Mouse (Mus musculus) macrophage (primary cell): ENCODE data around the gene Mmp14. TPM values are rescaled to one million over a fixed set of nuclear protein-coding genes. Genes with fewer than 3 reads are reported as not detected.

Experiments
- H3K27ac ChIP-seq: fragments of 350-480 bp; formaldehyde crosslinking; 2 replicates; pipeline ENCODE4 v1.9.0; 2021
- H3K36me3 ChIP-seq: fragments of 350-480 bp; formaldehyde crosslinking; 2 replicates; pipeline ENCODE4 v1.9.0; 2021; ENCODE audit errors: inconsistent target
- H3K4me3 ChIP-seq: fragments of 350-480 bp; formaldehyde crosslinking; 2 replicates; pipeline ENCODE4 v1.9.0; 2021; ENCODE audit errors: inconsistent target
- H3K79me2 ChIP-seq: fragments of 350-480 bp; formaldehyde crosslinking; 2 replicates; pipeline ENCODE4 v1.9.0; 2021; ENCODE audit errors: inconsistent target
- WGBS: methylation state at CpG from one replicate; pipeline ENCODE4 v1.1.7; 2026; ENCODE audit warnings: inconsistent platforms; ENCODE audit not compliant: missing documents; 5-methylcytosine and 5-hydroxymethylcytosine counted together
- polyA plus RNA-seq: library from polyadenylated mRNA; stranded (reverse); fragments of 250-400 nt; gene quantifications from 3 replicates; pipeline ENCODE4 v1.2.4, GENCODE M21; 2018; ENCODE audit warnings: inconsistent platforms

Gene Mmp14
- polyA plus RNA-seq, 1 experiment from 2014 or later = 25.0 TPM

DNA sequence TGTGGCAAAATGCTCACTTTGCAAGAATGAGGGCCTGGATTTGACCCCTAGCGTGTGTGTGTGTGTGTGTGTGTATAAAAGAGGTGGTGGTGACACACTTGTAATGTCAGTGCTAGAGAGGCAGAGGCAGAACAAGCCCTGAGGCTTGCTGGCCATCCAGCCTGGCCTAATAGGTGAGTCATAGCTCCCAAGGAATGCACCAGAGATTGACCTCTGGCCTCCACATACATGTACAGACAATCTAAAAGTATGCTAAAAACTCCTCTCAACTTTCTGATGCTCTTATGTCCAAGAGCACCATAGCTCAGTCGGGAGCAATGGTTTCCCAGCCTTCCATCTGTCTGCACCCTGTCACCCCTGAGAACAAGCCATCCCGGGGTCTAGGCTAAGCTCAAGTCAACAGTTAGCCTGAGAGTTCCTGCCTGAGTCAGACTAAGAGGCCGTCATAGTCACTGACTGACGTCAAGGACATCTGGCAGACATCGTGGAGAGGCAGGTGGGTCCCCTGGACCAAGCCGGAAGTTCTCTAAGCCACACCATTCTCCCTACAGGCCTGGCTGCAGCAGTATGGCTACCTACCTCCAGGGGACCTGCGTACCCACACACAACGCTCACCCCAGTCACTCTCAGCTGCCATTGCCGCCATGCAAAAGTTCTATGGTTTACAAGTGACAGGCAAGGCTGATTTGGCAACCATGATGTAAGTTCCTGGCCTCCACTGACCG is 3.9 kb downstream of the Mmp14 start:
- Histone ChIP-seq H3K79me2 (no peaks in the 10 kb centered on the region; the same call in 1 of the 2 replicates), H3K36me3 (no peaks in the 10 kb centered on the region), H3K4me3 (no peak overlapping the region), H3K27ac (no peak overlapping the region)
- 89% methylated on average over 11 of the region's 11 CpGs for WGBS

DNA sequence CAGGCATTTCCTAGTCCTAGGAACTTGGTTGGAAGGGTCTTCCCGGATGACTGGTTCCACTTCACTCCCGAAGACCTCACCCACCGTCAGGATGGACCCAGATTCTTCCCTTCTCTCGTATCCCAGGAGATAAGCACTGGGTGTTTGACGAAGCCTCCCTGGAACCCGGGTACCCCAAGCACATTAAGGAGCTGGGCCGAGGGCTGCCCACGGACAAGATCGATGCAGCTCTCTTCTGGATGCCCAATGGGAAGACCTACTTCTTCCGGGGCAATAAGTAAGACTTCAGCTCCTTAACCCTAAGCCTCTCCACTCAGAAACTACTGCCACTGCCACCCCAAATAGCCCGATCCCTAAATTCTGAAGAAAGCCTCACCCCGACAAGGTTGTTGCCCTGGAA is 7.7 kb downstream of the Mmp14 start:
- Histone ChIP-seq H3K79me2 (no peaks in the 10 kb centered on the region), H3K27ac (no peak overlapping the region), H3K4me3 (no peak overlapping the region), H3K36me3 (no peaks in the 10 kb centered on the region)
- WGBS = 92% methylated on average over 12 of the region's 12 CpGs

DNA sequence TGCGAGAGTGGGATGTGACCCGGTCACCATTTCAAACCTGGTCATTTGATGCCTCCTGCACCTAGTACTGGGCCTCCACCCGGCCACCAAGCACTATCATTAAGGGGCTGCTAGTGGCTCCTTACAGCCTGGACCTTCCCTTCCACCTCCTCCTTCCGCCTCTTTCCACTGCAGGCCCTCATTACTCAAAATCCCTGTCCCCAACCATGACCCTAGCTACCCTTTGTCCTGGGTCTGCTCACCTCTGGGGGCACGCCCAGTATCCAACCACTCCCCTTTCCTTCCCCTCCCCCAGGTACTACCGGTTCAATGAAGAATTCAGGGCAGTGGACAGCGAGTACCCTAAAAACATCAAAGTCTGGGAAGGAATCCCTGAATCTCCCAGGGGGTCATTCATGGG is 8.2 kb downstream of the Mmp14 start:
- 96% methylated on average over 7 of the region's 7 CpGs for WGBS
- Histone ChIP-seq H3K79me2 (no peaks in the 10 kb centered on the region), H3K4me3 (no peak overlapping the region), H3K36me3 (no peaks in the 10 kb centered on the region), H3K27ac (no peak overlapping the region)

DNA sequence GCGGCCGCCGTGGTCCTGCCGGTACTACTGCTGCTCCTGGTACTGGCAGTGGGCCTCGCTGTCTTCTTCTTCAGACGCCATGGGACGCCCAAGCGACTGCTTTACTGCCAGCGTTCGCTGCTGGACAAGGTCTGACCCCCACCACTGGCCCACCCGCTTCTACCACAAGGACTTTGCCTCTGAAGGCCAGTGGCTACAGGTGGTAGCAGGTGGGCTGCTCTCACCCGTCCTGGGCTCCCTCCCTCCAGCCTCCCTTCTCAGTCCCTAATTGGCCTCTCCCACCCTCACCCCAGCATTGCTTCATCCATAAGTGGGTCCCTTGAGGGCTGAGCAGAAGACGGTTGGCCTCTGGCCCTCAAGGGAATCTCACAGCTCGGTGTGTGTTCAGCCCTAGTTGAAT is 9.1 kb downstream of the Mmp14 start:
- no peak overlapping the region for H3K27ac ChIP-seq
- WGBS = 94% methylated on average over 14 of the region's 14 CpGs
- no peaks in the 10 kb centered on the region for H3K79me2 ChIP-seq
- H3K36me3 ChIP-seq = no peaks in the 10 kb centered on the region
- H3K4me3 ChIP-seq = no peak overlapping the region

DNA sequence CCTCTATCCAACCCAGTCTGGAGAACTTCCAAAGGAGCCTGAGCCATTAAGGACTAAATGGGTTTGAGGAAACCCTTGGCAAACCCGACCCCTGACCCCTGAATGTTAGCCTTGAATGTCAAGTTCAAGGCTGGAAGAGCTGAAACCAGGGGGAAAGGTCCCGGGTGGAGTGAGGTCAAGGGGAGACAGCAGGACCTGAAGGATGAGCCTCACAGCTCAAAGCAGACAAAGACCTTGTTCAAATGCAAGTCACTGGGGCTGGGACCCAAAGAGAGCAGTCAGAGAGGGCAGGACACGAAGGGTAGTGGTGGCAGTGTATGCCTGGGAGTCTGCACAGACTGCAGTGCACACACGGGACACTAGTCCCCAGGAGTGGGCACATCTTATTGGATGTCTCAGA is 10.0 kb downstream of the Mmp14 start:
- Histone ChIP-seq H3K36me3 (no peaks in the 10 kb centered on the region), H3K27ac (no peak overlapping the region), H3K4me3 (no peak overlapping the region), H3K79me2 (no peaks in the 10 kb centered on the region)
- WGBS = 96% methylated on average over 4 of the region's 4 CpGs

DNA sequence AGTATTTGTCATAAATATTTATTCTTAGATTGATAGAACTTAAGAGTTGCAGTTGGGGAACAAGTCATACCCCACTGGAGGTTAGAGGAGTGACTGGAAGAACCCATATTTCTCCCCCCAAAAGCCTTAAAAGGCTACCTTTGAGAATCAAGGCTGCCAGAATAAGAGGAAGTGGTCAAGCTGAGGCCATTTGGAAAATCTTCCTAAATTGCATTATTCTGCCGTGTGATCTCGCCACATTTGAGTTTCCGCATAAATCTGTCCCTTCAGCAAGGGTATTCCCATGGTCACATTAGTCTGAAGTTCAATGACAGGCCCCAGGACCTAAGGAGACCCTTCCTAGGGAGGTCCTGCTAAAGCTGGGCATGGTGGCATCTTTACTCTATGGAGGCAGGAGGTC is 11.1 kb downstream of the Mmp14 start:
- no peak overlapping the region for H3K27ac ChIP-seq
- no peaks in the 10 kb centered on the region for H3K36me3 ChIP-seq
- H3K4me3 ChIP-seq = no peak overlapping the region
- no peaks in the 10 kb centered on the region for H3K79me2 ChIP-seq
- WGBS = 9% methylated on average over 3 of the region's 3 CpGs

DNA sequence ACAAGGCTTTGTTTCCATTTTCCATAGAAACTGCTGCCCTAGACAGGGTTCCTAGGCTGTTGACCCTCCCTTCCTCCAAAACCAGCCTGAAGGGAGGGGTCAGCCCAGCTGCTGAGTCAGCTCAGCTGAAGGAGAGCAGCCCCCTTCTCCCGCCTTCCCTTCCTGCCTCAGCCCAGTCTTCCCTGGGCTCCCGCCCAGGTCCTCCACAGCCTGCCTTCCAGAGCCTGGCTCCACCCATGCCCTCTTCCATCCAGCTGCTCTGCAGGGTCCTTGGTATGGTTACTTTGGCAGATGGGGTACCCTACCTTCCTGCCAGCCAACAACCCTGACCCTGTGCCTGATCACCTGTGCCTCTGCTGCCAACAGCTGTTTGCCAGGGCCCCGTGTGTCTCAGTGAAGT is 11.8 kb downstream of the Mmp14 start:
- Histone ChIP-seq H3K27ac (no peak overlapping the region), H3K79me2 (no peaks in the 10 kb centered on the region), H3K36me3 (no peaks in the 10 kb centered on the region), H3K4me3 (no peak overlapping the region)
- WGBS = 72% methylated on average over 3 of the region's 3 CpGs

DNA sequence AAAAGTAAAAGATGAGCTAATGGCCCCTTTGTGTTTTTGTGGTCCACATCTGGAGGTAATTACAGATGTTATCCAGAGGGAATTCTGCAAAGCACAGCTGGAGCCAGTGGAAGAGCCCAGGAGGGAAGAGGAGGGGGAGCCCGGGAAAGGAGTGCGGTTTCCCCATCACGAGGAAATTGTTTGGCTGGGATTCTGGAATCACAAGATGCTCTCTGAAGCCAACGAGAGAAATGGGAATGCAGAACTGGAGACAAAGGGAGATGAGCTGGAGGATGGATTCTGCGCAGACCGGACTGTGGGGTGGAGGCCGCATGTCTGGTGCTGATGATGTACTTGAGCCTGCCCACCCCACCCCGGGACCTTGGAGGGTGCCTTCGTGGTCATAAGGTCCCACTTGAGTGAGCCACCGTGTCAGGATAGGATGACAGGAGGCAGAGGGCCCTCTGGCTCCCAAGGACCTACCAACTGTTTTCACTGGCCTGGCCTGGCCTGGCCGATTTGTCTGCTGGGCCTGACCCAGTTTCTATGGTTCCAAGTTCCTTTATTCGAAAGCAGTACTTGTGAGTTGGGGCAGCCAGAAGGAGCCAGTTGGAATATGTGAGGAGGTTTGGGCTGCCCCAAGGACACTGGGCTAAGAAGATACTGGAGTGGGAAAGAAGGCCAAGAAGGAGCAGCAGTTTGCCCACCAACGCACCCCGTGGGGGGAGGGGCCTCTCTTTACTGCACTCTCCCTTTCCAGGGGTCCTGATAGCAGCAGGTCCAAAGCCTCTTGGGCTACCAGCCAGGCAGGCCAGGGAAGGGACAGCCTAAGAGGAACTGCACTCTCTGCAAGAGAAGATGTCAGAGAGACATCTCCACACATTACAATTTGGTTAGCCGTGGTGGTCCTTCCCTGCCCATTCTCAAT is 12.6 kb downstream of the Mmp14 start:
- no peak overlapping the region for H3K4me3 ChIP-seq
- H3K27ac ChIP-seq = no peak overlapping the region
- H3K79me2 ChIP-seq = no peaks in the 10 kb centered on the region
- no peaks in the 10 kb centered on the region for H3K36me3 ChIP-seq
- 88% methylated on average over 14 of the region's 15 CpGs for WGBS

DNA sequence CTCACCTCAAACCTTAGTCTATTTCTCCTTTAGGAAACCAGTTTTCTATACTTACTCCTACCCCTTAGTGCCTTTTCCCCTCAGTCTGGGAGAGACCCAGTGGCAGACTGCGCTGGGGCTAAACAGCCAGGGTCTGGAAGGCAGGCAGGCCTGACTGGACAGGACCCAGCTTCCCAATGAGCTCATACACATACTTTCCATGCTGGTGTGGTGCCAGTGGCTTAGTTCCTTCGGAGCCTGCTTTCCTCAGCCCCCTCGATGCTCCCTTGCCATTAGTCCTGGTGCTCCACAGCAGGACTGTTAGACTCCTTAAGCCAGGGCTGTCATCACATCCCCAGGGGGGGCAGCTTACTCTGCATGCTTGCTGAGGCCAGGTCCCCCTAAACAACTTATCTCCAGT is 14.1 kb downstream of the Mmp14 start:
- WGBS = 90% methylated on average over 3 of the region's 3 CpGs
- Histone ChIP-seq H3K36me3 (no peaks in the 10 kb centered on the region), H3K79me2 (no peaks in the 10 kb centered on the region), H3K4me3 (no peak overlapping the region), H3K27ac (no peak overlapping the region)

DNA sequence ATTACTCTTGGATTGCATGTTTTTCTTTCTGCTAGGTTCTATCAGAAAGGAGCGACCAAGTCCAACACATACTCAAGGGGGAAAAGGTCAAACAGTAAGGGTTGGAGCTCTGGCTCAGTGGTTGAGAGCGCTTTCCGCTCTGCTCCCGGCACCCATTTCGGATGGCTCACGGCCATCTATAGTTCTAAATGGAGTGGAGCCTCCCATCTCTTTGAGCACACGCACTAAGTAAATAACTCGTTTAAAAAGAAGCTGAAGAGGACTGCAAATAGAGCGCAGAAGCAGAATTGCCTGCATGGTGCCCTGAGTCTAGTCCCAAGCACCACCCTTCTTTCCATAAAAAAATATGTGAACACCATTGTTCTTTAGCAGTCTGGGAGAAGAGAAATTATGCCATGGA is 22.2 kb downstream of the Mmp14 start:
- no peaks in the 10 kb centered on the region for H3K79me2 ChIP-seq
- no peaks in the 10 kb centered on the region for H3K36me3 ChIP-seq
- WGBS = 93% methylated on average over 8 of the region's 9 CpGs
- H3K4me3 ChIP-seq = no peak overlapping the region
- no peak overlapping the region for H3K27ac ChIP-seq

DNA sequence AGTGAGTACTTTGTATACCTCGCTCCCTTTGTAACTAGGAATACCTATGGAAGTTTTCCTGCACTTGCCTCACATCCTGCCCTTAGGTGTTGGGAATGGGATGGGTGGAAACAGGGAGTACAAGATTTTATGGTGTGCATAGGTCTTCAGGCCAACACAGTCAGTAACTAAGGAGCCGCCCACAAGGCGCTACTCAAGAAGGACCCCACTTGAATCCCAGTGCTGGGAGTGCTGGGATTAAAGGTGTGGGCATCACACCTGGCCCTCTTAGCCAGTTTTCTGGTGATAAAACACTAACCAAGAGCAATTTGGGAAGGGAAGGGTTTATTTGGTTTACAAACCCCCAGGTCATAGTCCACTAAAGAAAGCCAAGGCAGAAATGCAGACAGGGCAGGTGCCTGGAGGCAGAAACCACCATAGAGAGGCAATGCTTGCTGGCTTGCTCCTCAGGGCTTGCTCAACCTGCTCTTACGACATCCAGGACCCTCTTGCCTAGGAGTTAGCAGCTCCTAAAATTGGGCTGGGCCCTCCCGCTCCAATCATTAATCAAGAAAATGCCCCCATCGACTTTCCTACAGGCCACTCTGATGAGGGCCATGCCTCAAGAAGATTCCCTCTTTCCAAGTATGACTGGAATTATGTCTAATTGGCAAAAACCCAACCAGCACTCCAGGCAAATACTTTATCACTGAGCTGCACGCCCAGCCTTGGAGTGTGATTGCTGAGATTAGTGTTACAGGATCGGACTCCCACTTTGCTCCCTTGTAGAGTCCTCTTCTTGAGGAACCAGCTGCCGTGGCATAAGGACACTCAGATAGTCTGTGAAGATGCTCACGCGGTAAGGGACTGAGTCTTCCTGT is 23.5 kb downstream of the Mmp14 start:
- Histone ChIP-seq H3K4me3 (no peak overlapping the region), H3K79me2 (no peaks in the 10 kb centered on the region), H3K36me3 (no peaks in the 10 kb centered on the region), H3K27ac (no peak overlapping the region)
- 84% methylated on average over 11 of the region's 11 CpGs for WGBS

DNA sequence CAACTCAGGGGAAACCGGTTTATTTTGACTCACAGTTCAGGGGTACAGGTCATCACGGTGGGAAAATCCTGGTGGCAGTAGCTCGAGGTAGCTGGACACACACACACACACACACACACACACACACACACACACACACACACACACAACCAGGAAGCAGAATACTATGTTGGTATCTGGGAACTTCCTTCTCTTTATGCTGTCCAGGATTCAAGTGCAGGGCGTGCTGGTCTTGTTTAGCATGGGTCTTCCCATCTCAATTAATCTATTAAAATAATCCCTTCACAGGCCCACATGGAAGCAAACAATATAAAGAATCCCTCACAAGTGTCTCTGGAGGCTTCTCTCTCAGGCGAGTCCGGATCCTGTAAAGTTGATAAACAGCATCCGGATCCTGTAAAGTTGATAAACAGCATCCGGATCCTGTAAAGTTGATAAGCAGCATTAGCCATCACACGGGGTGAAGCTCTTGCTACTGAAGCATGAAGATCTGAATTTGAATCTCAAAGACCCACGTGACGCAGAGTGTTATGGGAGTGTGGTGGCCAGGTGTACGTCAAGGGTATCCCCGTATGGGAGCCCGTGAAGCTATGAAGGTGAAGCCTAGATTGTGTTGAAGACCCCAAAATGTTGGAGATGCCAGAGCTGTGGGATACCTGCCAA is 26.6 kb downstream of the Mmp14 start:
- Histone ChIP-seq H3K79me2 (no peaks in the 10 kb centered on the region), H3K4me3 (no peak overlapping the region), H3K27ac (no peak overlapping the region), H3K36me3 (no peaks in the 10 kb centered on the region)
- 96% methylated on average over 11 of the region's 14 CpGs for WGBS

DNA sequence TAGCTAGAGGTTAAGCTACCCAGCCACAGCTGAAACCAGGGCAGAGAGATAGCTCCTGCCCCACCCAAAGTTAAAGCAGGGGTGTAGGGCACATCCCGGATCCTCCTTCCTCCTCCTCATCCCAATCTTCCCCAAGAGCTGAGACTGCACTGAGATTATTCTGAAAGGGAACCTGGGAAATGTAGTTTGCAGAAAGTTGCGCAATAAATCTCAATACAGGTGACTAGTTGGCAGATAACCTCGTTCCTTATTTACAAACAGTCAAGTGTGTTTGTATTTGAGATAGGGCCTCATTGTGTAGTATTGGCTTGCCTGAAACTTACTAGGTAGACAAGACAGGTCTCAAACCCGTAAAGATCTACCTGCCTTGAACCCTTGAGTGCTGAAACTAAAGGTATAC is 30.7 kb downstream of the Mmp14 start:
- Histone ChIP-seq H3K4me3 (no peak overlapping the region), H3K36me3 (peaks cover 10% of the 10 kb centered on the region), H3K27ac (no peak overlapping the region), H3K79me2 (no peaks in the 10 kb centered on the region; the same call in 1 of the 2 replicates)
- WGBS = 87% methylated on average over 4 of the region's 4 CpGs
